Mouse (Mus musculus): ENCODE measurements around the gene Defb25. TPM values are rescaled to one million over a fixed set of nuclear protein-coding genes. Genes with fewer than 3 reads are reported as not detected.
"Not testable (repeated sequence)": the region's sequence is repeated elsewhere in the genome, so short reads cannot be mapped to it uniquely, and the experiment has no call there.

Defb25 gene
- 1.2 and 1.4 TPM in 2 replicates for polyA plus RNA-seq (2014; fragmentation: Nextera tagmentation; extraction: Ambion mirVana)

GRCm38 (mm10) chr2:152622953-152623352, at the start of gene Defb25:
Gene Defb25 (minus strand): TSS chr2:152623053.
- Histone ChIP-seq H3K4me1 (ENCODE audit: control insufficient read depth, insufficient read depth, low read length) (no peaks in the 10 kb centered on the region), H3K36me3 (ENCODE audit: control insufficient read depth, insufficient read depth, low read length) (no peaks in the 10 kb centered on the region), H3K27ac (ENCODE audit: low read depth, low read length) (no peak within 1 kb of the TSS), H3K4me3 (ENCODE audit: low read depth, low read length) (no peak within 1 kb of the TSS), H3K9ac (ENCODE audit: low read depth, low read length) (no peak within 1 kb of the TSS), H3K4me2 (no peak within 1 kb of the TSS), H3K9me3 (replicated peaks; ENCODE audit: control insufficient read depth, low read length) (no peaks in the 10 kb centered on the region), H3K27me3 (ENCODE audit: control insufficient read depth, insufficient read depth, low read length) (peaks cover 21% of the 10 kb centered on the region)
- no peak for ATAC-seq (replicated peaks; ENCODE audit: insufficient number of reproducible peaks, low FRiP score, low TSS enrichment)
- WGBS (ENCODE audit: insufficient replicate concordance): 85% methylated on average over 7 of the region's 7 CpGs

- Histone ChIP-seq H3K4me1 (ENCODE audit: control insufficient read depth, insufficient read depth, low read length) (peaks cover 34% of the 10 kb centered on the region), H3K27me3 (ENCODE audit: control insufficient read depth, insufficient read depth, low read length) (no peaks in the 10 kb centered on the region), H3K4me2 (peak overlapping the region; percentile 86), H3K27ac (ENCODE audit: low read depth, low read length) (no peak overlapping the region), H3K9ac (ENCODE audit: low read depth, low read length) (peak overlapping the region; percentile 22; the same call in 1 of the 2 replicates), H3K4me3 (ENCODE audit: low read depth, low read length) (no peak overlapping the region), H3K9me3 (replicated peaks; ENCODE audit: control insufficient read depth, low read length) (no peaks in the 10 kb centered on the region), H3K36me3 (ENCODE audit: control insufficient read depth, insufficient read depth, low read length) (0 out of 2 replicates have a peak, but pooled peaks cover 2% of the 10 kb centered on the region)
- no peak for ATAC-seq (replicated peaks; ENCODE audit: insufficient number of reproducible peaks, low FRiP score, low TSS enrichment)
- WGBS (ENCODE audit: insufficient replicate concordance): 87% methylated on average over 12 of the region's 12 CpGs
These were observed 49.3 kb upstream of the Defb25 start for GRCm38 (mm10) chr2:152672166-152672565.

GRCm38 (mm10) chr2:152671642-152671999, 48.8 kb upstream of the Defb25 start:
- ATAC-seq (replicated peaks; ENCODE audit: insufficient number of reproducible peaks, low FRiP score, low TSS enrichment): no peak; the same call in 1 of the 2 replicates
- H3K4me2 ChIP-seq: peak overlapping the region; percentile 86
- H3K9ac ChIP-seq (ENCODE audit: low read depth, low read length): peak overlapping the region; percentile 98; the same call in 1 of the 2 replicates
- 0 out of 2 replicates have a peak overlapping the region, but pooled peaks have one; percentile 0 for H3K27ac ChIP-seq (ENCODE audit: low read depth, low read length)
- peak overlapping the region; percentile 99 for H3K4me3 ChIP-seq (ENCODE audit: low read depth, low read length)
- peaks cover 34% of the 10 kb centered on the region for H3K4me1 ChIP-seq (ENCODE audit: control insufficient read depth, insufficient read depth, low read length)
- WGBS (ENCODE audit: insufficient replicate concordance): 28% methylated on average over 5 of the region's 5 CpGs
- H3K27me3 ChIP-seq (ENCODE audit: control insufficient read depth, insufficient read depth, low read length): no peaks in the 10 kb centered on the region
- 0 out of 2 replicates have a peak, but pooled peaks cover 2% of the 10 kb centered on the region for H3K36me3 ChIP-seq (ENCODE audit: control insufficient read depth, insufficient read depth, low read length)
- H3K9me3 ChIP-seq (replicated peaks; ENCODE audit: control insufficient read depth, low read length): no peaks in the 10 kb centered on the region

- Histone ChIP-seq H3K27me3 (ENCODE audit: control insufficient read depth, insufficient read depth, low read length) (no peaks in the 10 kb centered on the region), H3K4me2 (peak overlapping the region; percentile 86), H3K9me3 (replicated peaks; ENCODE audit: control insufficient read depth, low read length) (no peaks in the 10 kb centered on the region), H3K4me1 (ENCODE audit: control insufficient read depth, insufficient read depth, low read length) (peaks cover 34% of the 10 kb centered on the region), H3K36me3 (ENCODE audit: control insufficient read depth, insufficient read depth, low read length) (0 out of 2 replicates have a peak, but pooled peaks cover 2% of the 10 kb centered on the region), H3K27ac (ENCODE audit: low read depth, low read length) (0 out of 2 replicates have a peak overlapping the region, but pooled peaks have one; percentile 0), H3K4me3 (ENCODE audit: low read depth, low read length) (peak overlapping the region; percentile 99), H3K9ac (ENCODE audit: low read depth, low read length) (peak overlapping the region; percentile 98)
- WGBS (ENCODE audit: insufficient replicate concordance): 48% methylated on average over 9 of the region's 9 CpGs
- no peak for ATAC-seq (replicated peaks; ENCODE audit: insufficient number of reproducible peaks, low FRiP score, low TSS enrichment)
These were observed 48.3 kb upstream of the Defb25 start for GRCm38 (mm10) chr2:152670983-152671641.

- peak overlapping the region; percentile 94 for H3K27ac ChIP-seq (ENCODE audit: low read depth, low read length)
- H3K4me2 ChIP-seq: peak overlapping the region; percentile 86
- no peaks in the 10 kb centered on the region for H3K27me3 ChIP-seq (ENCODE audit: control insufficient read depth, insufficient read depth, low read length)
- WGBS (ENCODE audit: insufficient replicate concordance): 2% methylated on average over 46 of the region's 46 CpGs
- no peaks in the 10 kb centered on the region for H3K9me3 ChIP-seq (replicated peaks; ENCODE audit: control insufficient read depth, low read length)
- peaks cover 34% of the 10 kb centered on the region for H3K4me1 ChIP-seq (ENCODE audit: control insufficient read depth, insufficient read depth, low read length)
- peak overlapping the region; percentile 98 for H3K9ac ChIP-seq (ENCODE audit: low read depth, low read length)
- ATAC-seq (replicated peaks; ENCODE audit: insufficient number of reproducible peaks, low FRiP score, low TSS enrichment): peak; percentile 54
- peak overlapping the region; percentile 99 for H3K4me3 ChIP-seq (ENCODE audit: low read depth, low read length)
- H3K36me3 ChIP-seq (ENCODE audit: control insufficient read depth, insufficient read depth, low read length): no peaks in the 10 kb centered on the region
These were observed 47.0 kb upstream of the Defb25 start for GRCm38 (mm10) chr2:152669639-152670484.

GRCm38 (mm10) chr2:152669256-152669638, 46.4 kb upstream of the Defb25 start, which contains the start of gene H13:
Gene H13 (plus strand): TSS chr2:152669461.
- Histone ChIP-seq H3K4me2 (peak within 1 kb of the TSS; percentile 86), H3K9ac (ENCODE audit: low read depth, low read length) (peak within 1 kb of the TSS; percentile 98), H3K9me3 (replicated peaks; ENCODE audit: control insufficient read depth, low read length) (no peaks in the 10 kb centered on the region), H3K36me3 (ENCODE audit: control insufficient read depth, insufficient read depth, low read length) (no peaks in the 10 kb centered on the region), H3K4me3 (ENCODE audit: low read depth, low read length) (peak within 1 kb of the TSS; percentile 99), H3K27ac (ENCODE audit: low read depth, low read length) (peak within 1 kb of the TSS; percentile 94), H3K4me1 (ENCODE audit: control insufficient read depth, insufficient read depth, low read length) (peaks cover 33% of the 10 kb centered on the region), H3K27me3 (ENCODE audit: control insufficient read depth, insufficient read depth, low read length) (no peaks in the 10 kb centered on the region)
- ATAC-seq (replicated peaks; ENCODE audit: insufficient number of reproducible peaks, low FRiP score, low TSS enrichment): peak; percentile 54
- whole genome bisulfite sequencing (ENCODE audit: insufficient replicate concordance): under 1% methylated on average over 35 of the region's 35 CpGs

GRCm38 (mm10) chr2:152666191-152666590, 43.3 kb upstream of the Defb25 start:
- not testable (repeated sequence) for H3K9ac ChIP-seq (ENCODE audit: low read depth, low read length); H3K4me2 ChIP-seq; H3K9me3 ChIP-seq (replicated peaks; ENCODE audit: control insufficient read depth, low read length); ATAC-seq (replicated peaks; ENCODE audit: insufficient number of reproducible peaks, low FRiP score, low TSS enrichment); H3K4me3 ChIP-seq (ENCODE audit: low read depth, low read length); H3K27me3 ChIP-seq (ENCODE audit: control insufficient read depth, insufficient read depth, low read length); H3K36me3 ChIP-seq (ENCODE audit: control insufficient read depth, insufficient read depth, low read length); H3K27ac ChIP-seq (ENCODE audit: low read depth, low read length)
- WGBS (ENCODE audit: insufficient replicate concordance): 69% methylated on average over 3 of the region's 3 CpGs
- peaks cover 11% of the 10 kb centered on the region for H3K4me1 ChIP-seq (ENCODE audit: control insufficient read depth, insufficient read depth, low read length)

- ATAC-seq (replicated peaks; ENCODE audit: insufficient number of reproducible peaks, low FRiP score, low TSS enrichment): no peak
- H3K4me2 ChIP-seq: no peak overlapping the region
- 75% methylated on average over 6 of the region's 6 CpGs for WGBS (ENCODE audit: insufficient replicate concordance)
These were observed 38.3 kb upstream of the Defb25 start for GRCm38 (mm10) chr2:152661163-152661562.

More at GRCm38 (mm10) chr2:152661163-152661562, 38.3 kb upstream of the Defb25 start:
- H3K9ac ChIP-seq (ENCODE audit: low read depth, low read length): no peak overlapping the region
- no peaks in the 10 kb centered on the region for H3K36me3 ChIP-seq (ENCODE audit: control insufficient read depth, insufficient read depth, low read length)
- no peaks in the 10 kb centered on the region for H3K9me3 ChIP-seq (replicated peaks; ENCODE audit: control insufficient read depth, low read length)
- no peaks in the 10 kb centered on the region for H3K4me1 ChIP-seq (ENCODE audit: control insufficient read depth, insufficient read depth, low read length)
- no peak overlapping the region for H3K27ac ChIP-seq (ENCODE audit: low read depth, low read length)
- H3K4me3 ChIP-seq (ENCODE audit: low read depth, low read length): no peak overlapping the region
- no peaks in the 10 kb centered on the region for H3K27me3 ChIP-seq (ENCODE audit: control insufficient read depth, insufficient read depth, low read length)
